Mouse (Mus musculus): Measurements from ENCODE around the gene Slc7a11. TPM values are rescaled to one million over a fixed set of nuclear protein-coding genes. Genes with fewer than 3 reads are reported as not detected.

The Slc7a11 gene
- total RNA-seq, 2 experiments from 2014 or later = 1.0 to 2.5 TPM

DNA sequence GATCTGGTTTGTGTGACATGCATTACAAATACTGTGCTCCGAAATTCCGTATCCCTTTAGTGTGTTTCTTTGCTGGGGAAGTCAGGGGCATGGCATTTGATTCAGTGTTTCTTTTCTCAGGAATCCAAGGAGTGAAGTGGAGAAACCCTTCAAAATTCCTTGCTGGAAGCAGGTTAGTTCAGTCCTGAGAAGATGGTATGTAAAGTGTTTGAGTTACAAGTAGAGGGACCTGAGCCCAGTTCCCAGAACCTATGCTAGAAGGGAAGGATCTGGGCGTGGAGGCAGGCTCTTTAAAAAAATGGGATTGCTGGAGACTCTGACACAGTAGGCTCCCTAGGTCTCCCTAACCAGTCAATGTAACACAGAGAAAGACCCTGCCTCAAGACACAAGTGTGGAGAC lies 572.6 kb downstream of the Slc7a11 start:
- DNase-seq (ENCODE audit: low spot score in 2 of 2) = no peak

DNA sequence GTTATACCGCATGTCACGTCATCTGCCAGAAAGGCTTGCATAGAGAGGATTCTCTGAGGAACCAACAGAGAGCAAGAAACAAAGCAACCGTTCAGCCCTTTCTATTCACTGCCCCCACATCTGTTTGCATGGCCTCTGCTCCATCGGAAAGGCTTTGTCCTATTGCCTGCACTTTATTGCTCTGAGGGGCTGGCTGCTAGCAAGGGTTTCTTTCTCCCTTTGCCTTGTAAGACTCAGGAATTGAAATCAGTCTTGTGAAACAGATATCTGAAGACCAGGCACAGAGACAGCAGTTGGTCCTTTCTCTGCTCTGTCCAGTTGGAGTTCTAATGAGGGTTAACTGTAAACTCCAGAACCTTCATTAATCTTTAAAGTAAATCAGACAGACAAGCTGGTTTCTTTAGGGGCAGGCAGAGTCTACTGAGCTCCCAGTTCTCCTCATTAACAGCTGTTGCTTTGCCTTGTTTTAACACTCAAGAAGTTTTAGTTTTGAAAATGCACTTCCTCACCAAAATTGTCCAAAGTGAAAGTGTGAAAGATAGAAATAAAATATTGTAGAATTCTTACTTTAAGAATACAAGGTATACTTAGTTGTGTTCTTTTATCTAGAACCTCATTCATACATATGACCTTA lies 575.3 kb downstream of the Slc7a11 start:
- no peak for DNase-seq (ENCODE audit: low spot score in 2 of 2)

DNA sequence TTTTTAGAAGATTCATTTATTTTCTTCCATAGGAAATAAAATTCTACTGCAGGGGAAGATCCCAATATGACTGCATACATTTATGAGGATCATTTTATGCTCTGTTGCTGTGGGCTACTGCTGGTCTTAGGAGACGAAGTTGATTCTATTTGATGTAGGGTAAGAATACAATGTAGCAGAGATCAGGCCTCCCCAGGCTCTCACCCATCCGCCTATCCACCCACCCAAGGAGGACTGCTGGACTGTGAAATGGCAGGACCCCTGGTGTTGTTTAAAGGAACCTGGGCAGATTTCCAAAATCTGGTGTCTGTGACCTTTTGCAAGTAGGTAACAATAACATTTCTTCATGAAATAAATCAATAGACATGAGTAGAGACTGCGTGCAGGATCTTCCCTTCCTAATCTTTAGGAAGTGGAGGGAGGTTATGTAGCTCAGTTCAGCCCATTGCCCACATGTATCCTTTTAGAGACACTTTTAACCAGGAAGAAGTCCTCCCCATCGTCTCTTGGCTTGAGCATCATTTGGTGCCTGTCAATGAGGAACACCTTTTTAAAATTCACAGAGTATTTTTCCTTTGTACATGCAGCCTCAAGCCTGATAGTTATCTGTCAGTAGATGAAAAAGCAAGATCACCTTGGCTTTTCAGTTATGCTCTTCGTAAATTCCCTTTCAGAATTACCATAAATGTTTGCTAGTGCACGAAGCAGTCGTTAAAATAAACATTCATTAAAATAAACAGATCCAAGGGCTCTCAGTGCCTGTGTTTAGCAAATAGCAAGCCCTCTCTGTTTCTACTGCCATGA lies 576.1 kb downstream of the Slc7a11 start:
- no peak for DNase-seq (ENCODE audit: low spot score in 2 of 2)

DNA sequence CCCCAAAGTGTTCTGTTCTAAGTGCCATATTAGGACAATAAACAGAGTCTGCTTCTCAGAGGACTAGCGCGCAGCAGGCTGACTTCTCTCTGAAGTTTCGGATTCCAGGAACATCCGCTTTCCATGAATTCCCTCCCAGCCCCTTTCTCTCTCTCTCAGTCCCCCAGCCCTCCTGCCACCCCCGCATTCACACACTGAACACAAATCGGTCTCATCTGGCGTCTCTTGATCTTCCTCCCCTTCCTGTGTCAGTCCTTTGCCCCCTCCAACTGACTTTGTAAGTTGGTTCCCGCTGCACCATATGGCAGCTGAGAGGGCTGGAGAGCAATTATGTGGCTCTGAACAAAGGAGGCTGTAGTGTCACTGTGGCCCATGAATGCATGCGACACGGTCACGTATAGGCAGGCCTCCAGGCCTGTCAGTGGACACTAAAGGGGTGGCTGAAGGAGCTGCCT lies 577.3 kb downstream of the Slc7a11 start:
- no peak for DNase-seq (ENCODE audit: low spot score in 2 of 2)

DNA sequence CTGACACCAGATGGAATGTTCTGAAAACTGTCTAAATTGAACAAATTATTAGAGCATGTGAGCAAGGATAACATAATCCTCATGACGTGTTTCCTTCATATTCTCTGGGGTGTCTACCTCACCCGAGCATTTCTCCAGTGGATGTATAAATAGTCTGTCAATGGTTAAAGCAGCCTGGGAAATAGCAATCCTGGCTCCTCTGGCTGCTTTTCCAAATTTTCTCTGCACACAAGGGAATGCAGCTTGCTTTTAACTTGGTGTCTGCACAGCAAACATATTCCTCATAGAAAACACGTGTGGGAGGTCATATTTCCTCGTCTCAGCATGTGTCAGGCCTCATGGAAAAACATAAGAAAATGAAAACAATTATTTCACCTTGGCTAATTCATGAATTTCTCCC lies 586.6 kb downstream of the Slc7a11 start:
- no peak for DNase-seq (ENCODE audit: low spot score in 2 of 2)

DNA sequence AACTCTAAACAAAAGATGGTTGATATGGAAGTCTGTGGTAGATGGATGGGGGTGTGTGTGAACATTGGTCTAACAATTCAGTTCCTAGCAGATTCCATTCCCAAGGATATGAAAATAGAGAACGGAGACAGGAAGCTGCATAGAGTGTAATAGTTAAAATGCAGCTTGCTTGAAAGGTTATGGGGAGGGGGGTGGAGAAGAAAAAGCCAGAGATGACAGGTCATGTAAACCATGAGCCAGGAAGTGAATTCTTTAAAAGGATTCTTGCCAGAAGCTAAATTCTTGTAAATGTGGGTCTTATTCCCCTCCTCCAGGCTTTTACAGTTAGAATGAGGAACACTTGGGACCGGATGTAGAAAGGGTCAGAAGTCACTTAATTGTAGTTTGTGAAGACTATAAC lies 589.1 kb downstream of the Slc7a11 start:
- no peak for DNase-seq (ENCODE audit: low spot score in 2 of 2)

DNA sequence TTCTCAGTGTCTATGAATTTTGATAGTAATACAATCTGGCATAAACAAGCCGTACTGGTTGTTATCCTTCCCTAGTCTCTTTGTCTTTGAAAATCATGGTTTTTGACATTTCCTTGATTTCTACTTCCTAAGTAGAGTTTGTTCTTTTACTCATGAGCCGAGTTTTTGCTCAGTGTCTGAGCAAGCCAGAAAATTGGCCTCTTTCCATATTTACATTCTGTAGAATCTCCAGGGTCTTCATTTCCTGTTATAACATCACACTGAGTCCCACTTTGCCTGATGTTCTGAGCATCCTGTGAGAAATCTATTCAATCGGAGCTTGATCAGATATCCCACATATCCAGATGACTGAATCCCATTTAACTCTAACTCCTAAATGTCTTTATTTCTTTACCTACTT lies 600.4 kb downstream of the Slc7a11 start:
- no peak for DNase-seq (ENCODE audit: low spot score in 2 of 2)
